Comparison of ENCODE assay signal across 19 mouse cellular contexts in genomic region chr6:125540826-125541225, GRCm38 (mm10). TPM values are rescaled to one million over a fixed set of nuclear protein-coding genes. Genes with fewer than 3 reads are reported as not detected.
DNase-seq lines count a peak whose midpoint lies in the region; ATAC-seq and TF ChIP-seq lines count a peak whose summit lies in the region.
"Had no signal": no experiment of that assay in that cellular context is flagged by ENCODE, and none has a peak within 500 bp of the region (broad histone marks: within the 10 kb centered on the region; RNA-seq: fewer than 3 reads in every experiment).

No protein-coding gene starts in this region.

- H3K27ac ChIP-seq in midbrain, embryonic 11.5 days (ENCODE audit: low read depth, low read length) = no peak overlapping the region
- H3K27ac ChIP-seq: forebrain, embryonic 12.5 days; heart, adult 2 months; hindbrain, postnatal 0 days; liver, embryonic 15.5 days had no signal

- H3K27me3 ChIP-seq in Patski = no peaks in the 10 kb centered on the region
- no peaks in the 10 kb centered on the region for H3K27me3 ChIP-seq in midbrain, embryonic 11.5 days (ENCODE audit: control insufficient read depth, insufficient read depth, low read length)
- H3K27me3 ChIP-seq: forebrain, embryonic 12.5 days; liver, embryonic 15.5 days had no signal

- no peak overlapping the region for H3K9ac ChIP-seq in midbrain, embryonic 11.5 days (ENCODE audit: low read length)
- H3K9ac ChIP-seq: forebrain, embryonic 12.5 days; liver, embryonic 15.5 days had no signal

- H3K4me1 ChIP-seq in midbrain, embryonic 11.5 days (ENCODE audit: control insufficient read depth, insufficient read depth, low read length) = no peaks in the 10 kb centered on the region
- H3K4me1 ChIP-seq: forebrain, embryonic 12.5 days had no signal

- CTCF ChIA-PET in Patski (lab: Charles Lee) = interaction anchor here (1.2 kb wide), 1 partner anchor 10 kb away, joined by 4 read pairs; no protein-coding TSS in a partner anchor

- no peak overlapping the region for H3K4me2 ChIP-seq in midbrain, embryonic 11.5 days
- H3K4me2 ChIP-seq: forebrain, embryonic 12.5 days had no signal

- TF ChIP-seq CTCF in Patski (IDR thresholded peaks at IDR 0.05) = no peak

- DNase-seq in adrenal gland, adult (ENCODE audit: inconsistent age in 2 of 2, low spot score in 1 of 2) = peak; percentile 44 to 82
- DNase-seq in adrenal gland, adult 18-20 months (ENCODE audit: low spot score in 2 of 2) = no peak
- DNase-seq in Patski (ENCODE audit: low read depth, low spot score) = peak; percentile 12
- DNase-seq in midbrain, embryonic 11.5 days (ENCODE audit: low spot score, missing footprints) = no peak
- DNase-seq in kidney, postnatal 10 days = no peak
- DNase-seq in heart, adult 9 months (ENCODE audit: low spot score in 2 of 2) = no peak
- DNase-seq: cerebellum, adult 18-20 months; heart, adult 2 months; heart, postnatal 4 days; kidney, adult 2 months; kidney, postnatal 4 days; lung, postnatal 4 days; retina, postnatal 1 day; thymus, postnatal 14 days had no signal

- H3K4me3 ChIP-seq in midbrain, embryonic 11.5 days (ENCODE audit: low read depth, low read length) = no peak overlapping the region
- H3K4me3 ChIP-seq: forebrain, embryonic 12.5 days; heart, adult 2 months; liver, embryonic 15.5 days had no signal

- no peak for ATAC-seq in Patski
- ATAC-seq in erythroblast, adult 5-6 weeks (replicated peaks; ENCODE audit: low FRiP score, poor library complexity, severe bottlenecking) = 0 out of 2 replicates have a peak, but pooled peaks have one; percentile 6
- ATAC-seq in megakaryocyte-erythroid progenitor cell, adult 5-6 weeks (replicated peaks; ENCODE audit: low FRiP score, low TSS enrichment, poor library complexity, severe bottlenecking) = peak; percentile 31
- no peak for ATAC-seq in midbrain, embryonic 11.5 days (ENCODE audit: low FRiP score)
- ATAC-seq: hindbrain, postnatal 0 days had no signal

- 91% methylated on average over 6 of the region's 6 CpGs for whole genome bisulfite sequencing in midbrain, embryonic 11.5 days

- H3K9me3 ChIP-seq in midbrain, embryonic 11.5 days (ENCODE audit: control insufficient read depth, low read length) = no peaks in the 10 kb centered on the region
- H3K9me3 ChIP-seq: forebrain, embryonic 12.5 days; liver, embryonic 15.5 days had no signal

- in situ Hi-C loops in Patski (cut with MboI; ENCODE audit: low pct_unique_long_range_greater_than_20kb) = no loop called here

- POLR2A ChIA-PET in Patski (lab: Charles Lee) = no interaction called here

- H3K36me3 ChIP-seq in midbrain, embryonic 11.5 days (ENCODE audit: control insufficient read depth, insufficient read depth, low read length) = no peaks in the 10 kb centered on the region
- H3K36me3 ChIP-seq: forebrain, embryonic 12.5 days; liver, embryonic 15.5 days had no signal

RNA-seq across cellular contexts. Expression of gene Vwf, which starts 5.7 kb away (rescaled TPM):
- 1 to 10 TPM; 5.7 to 8.0 TPM for total RNA-seq in adrenal gland, adult 18-20 months (2021)
- 0.15 TPM for polyA plus RNA-seq in Patski (2021)
- total RNA-seq in erythroblast, adult 5-6 weeks (2015; ENCODE audit: low replicate concordance) = 16.1 and 16.7 TPM in 2 replicates
- 20.7 and 26.9 TPM in 2 replicates for total RNA-seq in erythroblast, adult 5-6 weeks (2017; ENCODE audit: low replicate concordance)
- total RNA-seq in megakaryocyte-erythroid progenitor cell, adult 5-6 weeks (2014; fragmentation: Nextera tagmentation) = 11.0 and 14.9 TPM in 2 replicates
- total RNA-seq in megakaryocyte-erythroid progenitor cell, adult 5-6 weeks (2017) = 5.5 and 9.3 TPM in 2 replicates
- 13.9 and 15.8 TPM in 2 replicates for polyA plus RNA-seq in midbrain, embryonic 11.5 days (2014; fragmentation: Nextera tagmentation; extraction: Ambion mirVana)

RNA-seq across cellular contexts. Expression of gene Cd9, which starts 46.2 kb away (rescaled TPM):
- total RNA-seq in adrenal gland, adult 18-20 months (2021) = 100 to 1,000 TPM in 1 of 2 experiments, 10 to 100 TPM in 1; 90.1 to 131 TPM
- 298 TPM for polyA plus RNA-seq in Patski (2021)
- total RNA-seq in erythroblast, adult 5-6 weeks (2015; ENCODE audit: low replicate concordance) = 52.1 and 58.5 TPM in 2 replicates
- 25.1 and 33.0 TPM in 2 replicates for total RNA-seq in erythroblast, adult 5-6 weeks (2017; ENCODE audit: low replicate concordance)
- 9.5 and 11.8 TPM in 2 replicates for total RNA-seq in megakaryocyte-erythroid progenitor cell, adult 5-6 weeks (2014; fragmentation: Nextera tagmentation)
- 34.1 and 40.0 TPM in 2 replicates for total RNA-seq in megakaryocyte-erythroid progenitor cell, adult 5-6 weeks (2017)
- polyA plus RNA-seq in midbrain, embryonic 11.5 days (2014; fragmentation: Nextera tagmentation; extraction: Ambion mirVana) = 34.7 and 40.9 TPM in 2 replicates

Comparison
In these comparisons a context has a peak if more than half of its experiments do, and no peak if none do; other contexts are left out.
1. DNase-seq: peak in adrenal gland, adult (2 of 2) and Patski (single experiment); none in adrenal gland, adult 18-20 months (0 of 2), midbrain, embryonic 11.5 days (single experiment), kidney, postnatal 10 days (single experiment) and heart, adult 9 months (0 of 2).
2. ATAC-seq: peak in erythroblast, adult 5-6 weeks (single experiment) and megakaryocyte-erythroid progenitor cell, adult 5-6 weeks (single experiment); none in Patski (single experiment) and midbrain, embryonic 11.5 days (single experiment).